Mouse (Mus musculus) heart, embryonic 14.5 days (tissue): ENCODE data around the gene Pxt1. TPM values are rescaled to one million over a fixed set of nuclear protein-coding genes. Genes with fewer than 3 reads are reported as not detected.
"Not testable (repeated sequence)": the region's sequence is repeated elsewhere in the genome, so short reads cannot be mapped to it uniquely, and the experiment has no call there.

Source experiments
- ATAC-seq: fragments of 200-750 bp; cut with Nextera tagmentation; 2 replicates; pipeline ENCODE4 v1.8.0; 2017; ENCODE audit warnings: low read depth, moderate TSS enrichment; ENCODE audit not compliant: insufficient number of reproducible peaks, insufficient read depth, low FRiP score
- H3K27ac ChIP-seq, 2 experiments: fragments of 200-500 bp in 1 of 2; fragments of 300-500 bp in 1 of 2; sonication (generic) in 1 of 2; replicated peaks in 1 of 2; 2 replicates each; pipeline ENCODE4 v1.5.1; 2012 to 2014; ENCODE audit warnings: low read depth in 2 of 2, low read length in 2 of 2, control low read depth in 1 of 2, mild to moderate bottlenecking in 1 of 2, mixed read lengths in 1 of 2; ENCODE audit not compliant: control insufficient read depth in 1 of 2, insufficient read depth in 1 of 2
- H3K27me3 ChIP-seq: fragments of 300-500 bp; sonication (generic); 2 replicates; pipeline ENCODE4 v1.6.1; 2014; ENCODE audit warnings: mild to moderate bottlenecking, low read length, control low read depth; ENCODE audit not compliant: control insufficient read depth, insufficient read depth
- H3K36me3 ChIP-seq: fragments of 300-500 bp; sonication (generic); 2 replicates; pipeline ENCODE4 v1.6.1; 2014; ENCODE audit warnings: mild to moderate bottlenecking, control low read depth, low read length, mixed read lengths; ENCODE audit not compliant: control insufficient read depth, insufficient read depth
- H3K4me1 ChIP-seq, 2 experiments: fragments of 200-500 bp in 1 of 2; fragments of 300-500 bp in 1 of 2; sonication (generic) in 1 of 2; 2 replicates each; pipeline ENCODE4 v1.6.1; 2012 to 2014; ENCODE audit warnings: low read length in 2 of 2, control low read depth in 1 of 2, mixed read lengths in 1 of 2; ENCODE audit not compliant: control insufficient read depth in 2 of 2, insufficient read depth in 2 of 2
- H3K4me2 ChIP-seq: fragments of 300-500 bp; sonication (generic); 2 replicates; pipeline ENCODE4 v1.6.1; 2014; ENCODE audit warnings: mild to moderate bottlenecking, low read length
- H3K4me3 ChIP-seq, 2 experiments: fragments of 200-500 bp in 1 of 2; fragments of 300-500 bp in 1 of 2; sonication (generic) in 1 of 2; 2 replicates each; pipeline ENCODE4 v1.5.1; 2012 to 2014; ENCODE audit warnings: low read length in 2 of 2, mild to moderate bottlenecking in 2 of 2, control low read depth in 1 of 2, low read depth in 1 of 2, moderate library complexity in 1 of 2; ENCODE audit not compliant: control insufficient read depth in 1 of 2, insufficient read depth in 1 of 2
- H3K9ac ChIP-seq: fragments of 300-500 bp; sonication (generic); 2 replicates; pipeline ENCODE4 v1.6.1; 2014; ENCODE audit warnings: mild to moderate bottlenecking, low read length
- H3K9me3 ChIP-seq: fragments of 300-500 bp; sonication (generic); 2 replicates; pipeline ENCODE4 v1.6.1; 2016; ENCODE audit warnings: low read length, control low read depth; ENCODE audit not compliant: control insufficient read depth
- WGBS: fragments of 180-500 bp; shearing (Covaris S2); extraction: QIAGEN DNeasy Blood & Tissue Kit; methylation state at CpG from one replicate; pipeline ENCODE4 v1.1.7; 2014; 5-methylcytosine and 5-hydroxymethylcytosine counted together
- polyA plus RNA-seq: library from polyadenylated mRNA; unstranded; fragments of >200 nt; fragmentation: Nextera tagmentation; extraction: Ambion mirVana; gene quantifications from 2 replicates; pipeline ENCODE4 v1.2.1, GENCODE M21; 2014

Gene Pxt1
- not detected in 2 replicates for polyA plus RNA-seq

DNA sequence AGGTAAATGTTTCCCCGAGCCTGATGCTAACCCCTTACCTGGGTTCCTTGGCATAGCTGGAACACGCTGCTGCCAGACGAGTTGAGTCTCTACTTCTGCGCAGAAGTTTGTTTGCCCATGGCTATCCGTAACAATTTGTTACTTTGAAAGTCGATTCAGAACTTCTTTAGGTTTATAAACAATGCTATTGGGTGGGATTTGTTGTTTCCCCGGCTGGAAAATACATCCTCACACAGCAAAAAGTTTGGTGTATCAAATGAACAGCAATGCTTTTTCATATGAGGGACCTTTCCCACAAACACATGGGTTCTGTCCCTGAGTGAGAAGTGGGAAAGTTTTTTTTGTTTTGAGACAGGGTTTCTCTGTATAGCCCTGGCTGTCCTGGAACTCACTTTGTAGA lies at the start of gene Pxt1:
TSS of gene Pxt1 (minus strand) at position 101 of the 400 bp plus-strand sequence.
- Histone ChIP-seq H3K9ac (no peak within 1 kb of the TSS), H3K4me2 (no peak within 1 kb of the TSS), H3K27me3 (no peaks in the 10 kb centered on the region), H3K27ac (no peak within 1 kb of the TSS), H3K4me3 (no peak within 1 kb of the TSS), H3K36me3 (no peaks in the 10 kb centered on the region), H3K4me1 (no peaks in the 10 kb centered on the region), H3K9me3 (peaks cover 6% of the 10 kb centered on the region)
- no peak for ATAC-seq
- 86% methylated on average over 7 of the region's 7 CpGs for WGBS

DNA sequence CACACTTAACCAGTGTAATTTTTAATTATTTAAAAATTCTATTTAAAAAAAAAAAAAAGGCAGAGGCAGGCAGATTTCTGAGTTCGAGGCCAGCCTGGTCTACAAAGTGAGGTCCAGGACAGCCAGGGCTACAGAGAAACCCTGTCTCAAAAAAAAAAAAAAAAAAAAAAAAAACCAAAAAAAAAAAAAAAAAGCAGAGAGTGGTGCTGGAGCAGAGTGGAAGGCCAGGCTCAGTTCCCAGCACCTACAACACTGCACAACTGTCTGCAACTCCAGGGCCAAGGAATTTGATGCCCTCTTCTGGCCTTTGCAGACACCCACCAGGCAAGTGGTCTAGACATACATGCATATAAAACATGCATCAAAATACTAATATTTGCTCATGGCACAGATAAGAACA lies 49.4 kb upstream of the Pxt1 start:
- peaks cover 73% of the 10 kb centered on the region for H3K36me3 ChIP-seq
- not testable (repeated sequence) for H3K9ac ChIP-seq

DNA sequence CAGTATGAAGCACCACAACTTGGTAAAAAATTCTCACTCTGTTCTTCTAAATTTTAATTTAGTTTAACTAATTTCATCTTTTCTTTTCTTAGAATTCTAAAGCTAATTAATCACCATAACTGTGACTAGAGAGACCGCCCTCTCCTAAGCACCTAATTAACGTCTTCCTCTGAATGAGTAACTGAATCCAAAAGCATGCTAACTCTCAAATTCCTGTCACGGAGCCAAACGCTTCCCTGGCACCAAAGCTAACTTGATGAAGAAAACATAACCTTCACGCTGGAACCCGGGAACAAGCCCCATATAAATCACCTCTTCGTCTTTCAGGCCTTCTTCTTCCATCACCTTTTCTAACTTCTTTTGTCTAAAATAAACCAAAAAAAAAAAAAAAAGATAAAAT lies 48.5 kb upstream of the Pxt1 start:
- H3K9ac ChIP-seq: no peak overlapping the region
- 0 out of 4 replicates have a peak overlapping the region, but pooled peaks of 1 of the 2 experiments have one; percentile 30 for H3K27ac ChIP-seq
- peaks cover 2 to 17% of the 10 kb centered on the region in 2 experiments; a peak in 3 of 4 replicates for H3K4me1 ChIP-seq
- H3K4me2 ChIP-seq: no peak overlapping the region
- no peak overlapping the region for H3K4me3 ChIP-seq
- peaks cover 74% of the 10 kb centered on the region for H3K36me3 ChIP-seq
- H3K9me3 ChIP-seq: no peaks in the 10 kb centered on the region
- WGBS: 44% methylated on average over 7 of the region's 7 CpGs
- H3K27me3 ChIP-seq: no peaks in the 10 kb centered on the region
- ATAC-seq: no peak

More for the DNA sequence above, 49.4 kb upstream of the Pxt1 start:
- WGBS: 91% methylated on average over 1 of the region's 1 CpGs
- H3K9me3 ChIP-seq, ATAC-seq, H3K4me2 ChIP-seq, H3K4me3 ChIP-seq, H3K27ac ChIP-seq, H3K27me3 ChIP-seq: not testable (repeated sequence)
- peaks cover 2 to 17% of the 10 kb centered on the region in 2 experiments; a peak in 3 of 4 replicates for H3K4me1 ChIP-seq

DNA sequence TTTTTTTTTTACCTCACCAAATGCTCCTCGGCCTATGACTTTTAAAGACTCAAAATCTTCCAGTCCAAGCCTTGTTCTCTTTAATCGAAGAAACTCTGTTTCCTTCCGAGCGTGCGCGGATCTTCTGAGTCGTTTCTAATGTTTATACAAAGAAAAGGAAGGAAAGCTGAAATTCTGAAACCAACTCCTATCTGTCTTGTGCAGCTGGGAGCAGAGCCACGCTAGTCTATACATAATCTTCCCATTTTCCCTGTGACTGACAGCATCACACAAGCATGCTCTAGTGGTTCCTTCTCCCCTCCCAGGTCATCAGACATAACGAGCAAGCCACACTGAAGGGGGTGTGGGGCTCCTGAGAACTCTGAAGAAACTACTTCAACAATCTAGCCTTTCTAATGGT lies 47.6 kb upstream of the Pxt1 start:
- H3K36me3 ChIP-seq: peaks cover 76% of the 10 kb centered on the region
- peak overlapping the region in 1 of 2 experiments; percentile 30; a peak in 1 of 4 replicates for H3K27ac ChIP-seq
- H3K4me3 ChIP-seq: no peak overlapping the region
- H3K9me3 ChIP-seq: no peaks in the 10 kb centered on the region
- ATAC-seq: no peak
- no peak overlapping the region for H3K4me2 ChIP-seq
- WGBS: 65% methylated on average over 9 of the region's 9 CpGs
- peaks cover 2 to 17% of the 10 kb centered on the region in 2 experiments; a peak in 3 of 4 replicates for H3K4me1 ChIP-seq
- H3K9ac ChIP-seq: no peak overlapping the region
- no peaks in the 10 kb centered on the region for H3K27me3 ChIP-seq

DNA sequence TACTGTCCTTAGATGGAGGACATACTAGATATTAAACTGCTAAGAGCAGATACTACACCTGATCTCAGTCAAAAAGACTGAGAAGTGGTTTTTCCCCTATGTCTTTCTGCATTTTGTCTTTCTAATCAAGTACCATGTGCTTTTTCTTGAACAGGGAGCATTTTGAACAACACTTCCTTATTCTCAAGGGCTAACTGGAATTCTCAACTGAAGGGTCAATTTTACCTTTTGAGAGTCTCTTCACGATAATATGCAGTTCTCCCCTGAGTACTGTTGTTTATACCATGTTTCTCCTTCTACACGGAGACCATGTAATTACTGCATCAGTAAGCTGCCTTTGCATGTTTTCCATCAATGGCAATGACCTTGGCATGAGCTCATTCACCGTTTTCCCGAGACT lies 46.4 kb upstream of the Pxt1 start:
- Histone ChIP-seq H3K9ac (no peak overlapping the region), H3K4me1 (peaks cover 2 to 17% of the 10 kb centered on the region in 2 experiments; a peak in 3 of 4 replicates), H3K4me2 (no peak overlapping the region), H3K36me3 (peaks cover 78% of the 10 kb centered on the region), H3K9me3 (no peaks in the 10 kb centered on the region), H3K27me3 (no peaks in the 10 kb centered on the region), H3K4me3 (no peak overlapping the region), H3K27ac (no peak overlapping the region; a peak in 1 of 4 replicates)
- WGBS: 37% methylated on average over 4 of the region's 4 CpGs
- no peak for ATAC-seq

DNA sequence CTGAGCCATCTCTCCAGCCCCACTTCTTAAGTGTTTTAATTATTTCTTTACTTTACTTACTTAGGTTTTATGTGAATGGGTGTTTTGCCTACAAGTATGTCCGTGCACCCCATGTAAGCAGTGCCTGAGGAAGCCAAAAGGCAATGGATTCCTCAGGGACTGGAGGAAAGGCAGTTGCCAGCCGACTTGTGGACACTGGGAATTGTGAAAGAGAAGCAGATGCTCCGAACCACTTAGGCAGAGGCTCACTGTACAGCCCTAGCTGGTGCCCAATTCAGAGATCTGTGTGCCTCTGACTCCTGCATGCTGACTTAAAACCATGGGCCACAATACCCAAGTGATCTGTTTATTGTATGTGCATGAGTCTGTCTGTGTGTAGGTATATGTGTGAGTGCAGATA lies 45.4 kb upstream of the Pxt1 start:
- 84% methylated on average over 3 of the region's 3 CpGs for WGBS
- H3K36me3 ChIP-seq: peaks cover 82% of the 10 kb centered on the region
- H3K4me1 ChIP-seq: peaks cover 2 to 17% of the 10 kb centered on the region in 2 experiments; a peak in 3 of 4 replicates
- no peak overlapping the region for H3K4me3 ChIP-seq
- no peak overlapping the region for H3K27ac ChIP-seq
- ATAC-seq: no peak
- H3K27me3 ChIP-seq: no peaks in the 10 kb centered on the region
- no peak overlapping the region for H3K4me2 ChIP-seq
- no peak overlapping the region for H3K9ac ChIP-seq
- H3K9me3 ChIP-seq: no peaks in the 10 kb centered on the region

DNA sequence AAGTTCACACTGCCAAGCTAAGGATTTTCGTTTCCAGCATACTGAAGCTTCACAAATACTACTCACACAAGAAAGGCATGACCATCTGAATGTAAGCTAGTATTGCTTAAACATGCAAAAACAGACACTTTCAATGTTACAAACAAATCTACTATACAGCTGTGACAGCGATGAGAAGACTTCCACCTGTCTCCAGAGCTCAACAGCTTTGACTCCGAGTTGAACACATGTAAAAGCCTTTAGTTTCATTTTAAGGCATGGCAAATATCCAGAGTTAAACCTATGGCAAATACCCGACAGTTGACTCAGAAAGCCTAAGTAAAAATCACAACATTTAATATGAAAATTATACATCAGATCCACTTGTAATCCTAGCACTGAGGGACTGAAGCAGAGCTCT lies 44.7 kb upstream of the Pxt1 start:
- Histone ChIP-seq H3K27me3 (no peaks in the 10 kb centered on the region), H3K4me3 (no peak overlapping the region), H3K36me3 (peaks cover 86% of the 10 kb centered on the region), H3K27ac (no peak overlapping the region), H3K4me2 (no peak overlapping the region), H3K9me3 (no peaks in the 10 kb centered on the region), H3K9ac (no peak overlapping the region), H3K4me1 (peaks cover 2 to 18% of the 10 kb centered on the region in 2 experiments; a peak in 3 of 4 replicates)
- WGBS: 86% methylated on average over 4 of the region's 4 CpGs
- no peak for ATAC-seq

DNA sequence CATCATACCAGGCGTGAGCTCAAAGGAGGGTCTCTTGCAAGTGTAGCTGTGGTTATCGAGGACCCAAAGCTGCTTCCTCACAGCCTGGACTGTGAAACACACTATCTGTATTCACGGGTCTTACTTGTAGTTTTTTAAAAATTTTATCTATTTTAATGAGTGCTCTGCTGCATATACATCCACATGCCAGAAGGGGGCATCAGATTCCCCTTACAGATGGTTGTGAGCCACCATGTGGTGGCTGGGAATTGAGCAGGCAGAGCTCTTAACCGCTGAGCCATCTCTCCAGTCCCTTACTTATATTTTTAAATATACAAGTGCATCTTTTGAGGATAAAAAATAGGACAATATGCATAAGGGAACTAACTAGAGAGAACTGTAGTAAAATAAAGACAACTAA lies 44.1 kb upstream of the Pxt1 start:
- H3K9me3 ChIP-seq: no peaks in the 10 kb centered on the region
- peaks cover 92% of the 10 kb centered on the region for H3K36me3 ChIP-seq
- H3K4me3 ChIP-seq: no peak overlapping the region
- no peak for ATAC-seq
- no peak overlapping the region for H3K9ac ChIP-seq
- WGBS: 67% methylated on average over 4 of the region's 4 CpGs
- H3K27ac ChIP-seq: no peak overlapping the region
- H3K4me2 ChIP-seq: no peak overlapping the region
- peaks cover 2 to 23% of the 10 kb centered on the region in 2 experiments for H3K4me1 ChIP-seq
- H3K27me3 ChIP-seq: no peaks in the 10 kb centered on the region
